Mouse (Mus musculus): ENCODE measurements around the gene Rbx1. TPM values are rescaled to one million over a fixed set of nuclear protein-coding genes. Genes with fewer than 3 reads are reported as not detected.

The Rbx1 gene
- polyA plus RNA-seq, 1 experiment from 2014 or later, result 448 TPM

GRCm38 (mm10) chr15:81483691-81484090 lies 17.6 kb downstream of the Rbx1 start:
- Histone ChIP-seq H3K4me2 (ENCODE audit: low read length) (no peak overlapping the region), H3K4me3 (ENCODE audit: control insufficient read depth in 1 of 2, insufficient read depth in 1 of 2, low read depth in 1 of 2, low read length in 2 of 2) (no peak overlapping the region), H3K9ac (ENCODE audit: low read length) (no peak overlapping the region), H3K36me3 (ENCODE audit: control insufficient read depth, insufficient read depth, low read length) (no peaks in the 10 kb centered on the region), H3K9me3 (ENCODE audit: control insufficient read depth, low read length) (no peaks in the 10 kb centered on the region), H3K27me3 (ENCODE audit: control insufficient read depth, insufficient read depth, low read length) (no peaks in the 10 kb centered on the region), H3K27ac (replicated peaks in 1 of 2; ENCODE audit: control insufficient read depth in 1 of 2, insufficient read depth in 1 of 2, low read depth in 2 of 2, low read length in 2 of 2) (no peak overlapping the region), H3K4me1 (ENCODE audit: control insufficient read depth in 2 of 2, insufficient read depth in 2 of 2, low read length in 2 of 2) (no peaks in the 10 kb centered on the region; a peak in 1 of 4 replicates)
- ATAC-seq (ENCODE audit: insufficient number of reproducible peaks, insufficient read depth, low FRiP score, low read depth), result no peak
- WGBS, result 81% methylated on average over 6 of the region's 6 CpGs

GRCm38 (mm10) chr15:81485483-81485882 lies 19.4 kb downstream of the Rbx1 start:
- no peaks in the 10 kb centered on the region for H3K9me3 ChIP-seq (ENCODE audit: control insufficient read depth, low read length)
- ATAC-seq (ENCODE audit: insufficient number of reproducible peaks, insufficient read depth, low FRiP score, low read depth), result no peak
- no peak overlapping the region for H3K27ac ChIP-seq (replicated peaks in 1 of 2; ENCODE audit: control insufficient read depth in 1 of 2, insufficient read depth in 1 of 2, low read depth in 2 of 2, low read length in 2 of 2)
- H3K4me2 ChIP-seq (ENCODE audit: low read length), result no peak overlapping the region
- H3K4me3 ChIP-seq (ENCODE audit: control insufficient read depth in 1 of 2, insufficient read depth in 1 of 2, low read depth in 1 of 2, low read length in 2 of 2), result no peak overlapping the region
- WGBS, result 86% methylated on average over 4 of the region's 4 CpGs
- H3K36me3 ChIP-seq (ENCODE audit: control insufficient read depth, insufficient read depth, low read length), result no peaks in the 10 kb centered on the region
- H3K4me1 ChIP-seq (ENCODE audit: control insufficient read depth in 2 of 2, insufficient read depth in 2 of 2, low read length in 2 of 2), result no peaks in the 10 kb centered on the region; a peak in 1 of 4 replicates
- H3K9ac ChIP-seq (ENCODE audit: low read length), result no peak overlapping the region
- H3K27me3 ChIP-seq (ENCODE audit: control insufficient read depth, insufficient read depth, low read length), result no peaks in the 10 kb centered on the region

GRCm38 (mm10) chr15:81503466-81503865 lies 37.4 kb downstream of the Rbx1 start:
- H3K4me3 ChIP-seq (ENCODE audit: control insufficient read depth in 1 of 2, insufficient read depth in 1 of 2, low read depth in 1 of 2, low read length in 2 of 2), result no peak overlapping the region
- no peak overlapping the region for H3K9ac ChIP-seq (ENCODE audit: low read length)
- no peaks in the 10 kb centered on the region for H3K9me3 ChIP-seq (ENCODE audit: control insufficient read depth, low read length)
- no peaks in the 10 kb centered on the region for H3K36me3 ChIP-seq (ENCODE audit: control insufficient read depth, insufficient read depth, low read length)
- no peak overlapping the region for H3K4me2 ChIP-seq (ENCODE audit: low read length)
- H3K27ac ChIP-seq (replicated peaks in 1 of 2; ENCODE audit: control insufficient read depth in 1 of 2, insufficient read depth in 1 of 2, low read depth in 2 of 2, low read length in 2 of 2), result no peak overlapping the region
- no peak for ATAC-seq (ENCODE audit: insufficient number of reproducible peaks, insufficient read depth, low FRiP score, low read depth)
- no peaks in the 10 kb centered on the region for H3K4me1 ChIP-seq (ENCODE audit: control insufficient read depth in 2 of 2, insufficient read depth in 2 of 2, low read length in 2 of 2)
- no peaks in the 10 kb centered on the region for H3K27me3 ChIP-seq (ENCODE audit: control insufficient read depth, insufficient read depth, low read length)
- WGBS, result 85% methylated on average over 2 of the region's 2 CpGs

GRCm38 (mm10) chr15:81503995-81504394 lies 37.9 kb downstream of the Rbx1 start:
- H3K9me3 ChIP-seq (ENCODE audit: control insufficient read depth, low read length), result no peaks in the 10 kb centered on the region

GRCm38 (mm10) chr15:81507201-81507600 lies 41.1 kb downstream of the Rbx1 start:
- ATAC-seq (ENCODE audit: insufficient number of reproducible peaks, insufficient read depth, low FRiP score, low read depth), result no peak
- H3K9me3 ChIP-seq (ENCODE audit: control insufficient read depth, low read length), result no peaks in the 10 kb centered on the region

More at GRCm38 (mm10) chr15:81503995-81504394, 37.9 kb downstream of the Rbx1 start:
- Histone ChIP-seq H3K4me1 (ENCODE audit: control insufficient read depth in 2 of 2, insufficient read depth in 2 of 2, low read length in 2 of 2) (no peaks in the 10 kb centered on the region), H3K4me3 (ENCODE audit: control insufficient read depth in 1 of 2, insufficient read depth in 1 of 2, low read depth in 1 of 2, low read length in 2 of 2) (no peak overlapping the region), H3K36me3 (ENCODE audit: control insufficient read depth, insufficient read depth, low read length) (no peaks in the 10 kb centered on the region), H3K4me2 (ENCODE audit: low read length) (no peak overlapping the region), H3K9ac (ENCODE audit: low read length) (no peak overlapping the region), H3K27me3 (ENCODE audit: control insufficient read depth, insufficient read depth, low read length) (no peaks in the 10 kb centered on the region), H3K27ac (replicated peaks in 1 of 2; ENCODE audit: control insufficient read depth in 1 of 2, insufficient read depth in 1 of 2, low read depth in 2 of 2, low read length in 2 of 2) (no peak overlapping the region)
- no peak for ATAC-seq (ENCODE audit: insufficient number of reproducible peaks, insufficient read depth, low FRiP score, low read depth)
- WGBS, result 93% methylated on average over 2 of the region's 2 CpGs

GRCm38 (mm10) chr15:81510621-81511020 lies 44.5 kb downstream of the Rbx1 start:
- H3K4me1 ChIP-seq (ENCODE audit: control insufficient read depth in 2 of 2, insufficient read depth in 2 of 2, low read length in 2 of 2), result peaks cover 5 to 14% of the 10 kb centered on the region in 2 experiments; a peak in 3 of 4 replicates
- no peak overlapping the region for H3K27ac ChIP-seq (replicated peaks in 1 of 2; ENCODE audit: control insufficient read depth in 1 of 2, insufficient read depth in 1 of 2, low read depth in 2 of 2, low read length in 2 of 2)
- H3K4me3 ChIP-seq (ENCODE audit: control insufficient read depth in 1 of 2, insufficient read depth in 1 of 2, low read depth in 1 of 2, low read length in 2 of 2), result no peak overlapping the region
- no peak for ATAC-seq (ENCODE audit: insufficient number of reproducible peaks, insufficient read depth, low FRiP score, low read depth)
- no peaks in the 10 kb centered on the region for H3K9me3 ChIP-seq (ENCODE audit: control insufficient read depth, low read length)
- H3K27me3 ChIP-seq (ENCODE audit: control insufficient read depth, insufficient read depth, low read length), result no peaks in the 10 kb centered on the region
- 88% methylated on average over 4 of the region's 4 CpGs for WGBS
- no peak overlapping the region for H3K9ac ChIP-seq (ENCODE audit: low read length)
- no peak overlapping the region for H3K4me2 ChIP-seq (ENCODE audit: low read length)
- no peaks in the 10 kb centered on the region for H3K36me3 ChIP-seq (ENCODE audit: control insufficient read depth, insufficient read depth, low read length)

More at GRCm38 (mm10) chr15:81507201-81507600, 41.1 kb downstream of the Rbx1 start:
- Histone ChIP-seq H3K27ac (replicated peaks in 1 of 2; ENCODE audit: control insufficient read depth in 1 of 2, insufficient read depth in 1 of 2, low read depth in 2 of 2, low read length in 2 of 2) (no peak overlapping the region), H3K36me3 (ENCODE audit: control insufficient read depth, insufficient read depth, low read length) (no peaks in the 10 kb centered on the region), H3K9ac (ENCODE audit: low read length) (no peak overlapping the region), H3K4me3 (ENCODE audit: control insufficient read depth in 1 of 2, insufficient read depth in 1 of 2, low read depth in 1 of 2, low read length in 2 of 2) (no peak overlapping the region), H3K27me3 (ENCODE audit: control insufficient read depth, insufficient read depth, low read length) (no peaks in the 10 kb centered on the region), H3K4me1 (ENCODE audit: control insufficient read depth in 2 of 2, insufficient read depth in 2 of 2, low read length in 2 of 2) (peaks cover 2 to 3% of the 10 kb centered on the region in 2 experiments; a peak in 1 of 4 replicates), H3K4me2 (ENCODE audit: low read length) (no peak overlapping the region)

GRCm38 (mm10) chr15:81511601-81512261 lies 45.6 kb downstream of the Rbx1 start:
- Histone ChIP-seq H3K4me2 (ENCODE audit: low read length) (peak overlapping the region; percentile 55), H3K9ac (ENCODE audit: low read length) (peak overlapping the region; percentile 64), H3K9me3 (ENCODE audit: control insufficient read depth, low read length) (no peaks in the 10 kb centered on the region), H3K27ac (replicated peaks in 1 of 2; ENCODE audit: control insufficient read depth in 1 of 2, insufficient read depth in 1 of 2, low read depth in 2 of 2, low read length in 2 of 2) (peak overlapping the region in 1 of 2 experiments; percentile 71; a peak in 2 of 4 replicates), H3K4me1 (ENCODE audit: control insufficient read depth in 2 of 2, insufficient read depth in 2 of 2, low read length in 2 of 2) (peaks cover 5 to 14% of the 10 kb centered on the region in 2 experiments; a peak in 3 of 4 replicates), H3K36me3 (ENCODE audit: control insufficient read depth, insufficient read depth, low read length) (no peaks in the 10 kb centered on the region), H3K27me3 (ENCODE audit: control insufficient read depth, insufficient read depth, low read length) (no peaks in the 10 kb centered on the region), H3K4me3 (ENCODE audit: control insufficient read depth in 1 of 2, insufficient read depth in 1 of 2, low read depth in 1 of 2, low read length in 2 of 2) (peak overlapping the region; percentile 21 to 40)
- 32% methylated on average over 21 of the region's 21 CpGs for WGBS
- no peak for ATAC-seq (ENCODE audit: insufficient number of reproducible peaks, insufficient read depth, low FRiP score, low read depth)
